Mouse (Mus musculus): Measurements from ENCODE around the gene Gm10643. TPM values are rescaled to one million over a fixed set of nuclear protein-coding genes. Genes with fewer than 3 reads are reported as not detected.

The Gm10643 gene
- total RNA-seq, 1 experiment: 1.7 TPM

- in situ Hi-C loops (cut with MboI; ENCODE audit: low sequenced_read_pairs in 2 of 2, unreplicated experiment in 2 of 2): loop anchor here in 1 of 2 experiments (10.0 kb wide), 1 partner anchor 339 kb away; no protein-coding TSS in a partner anchor
Measured at GRCm38 (mm10) chr8:84015833-84016232, 49.1 kb downstream of the Gm10643 start.

More at GRCm38 (mm10) chr8:84015833-84016232, 49.1 kb downstream of the Gm10643 start:
- TF ChIP-seq MAFK (IDR thresholded peaks at IDR 0.05; ENCODE audit: insufficient read depth, low read depth, low read length) (no peak), CHD2 (IDR thresholded peaks at IDR 0.05; ENCODE audit: low read depth, low read length) (no peak), ZC3H11A (IDR thresholded peaks at IDR 0.05; ENCODE audit: borderline replicate concordance, low read depth, low read length) (no peak), ZNF384 (IDR thresholded peaks at IDR 0.05; ENCODE audit: low read depth, low read length) (no peak), HCFC1 (IDR thresholded peaks at IDR 0.05; ENCODE audit: borderline replicate concordance, insufficient read depth, low read length) (no peak)
- H3K4me1 ChIP-seq (ENCODE audit: control insufficient read depth in 2 of 2, insufficient read depth in 2 of 2, low read length in 2 of 2, poor library complexity in 1 of 2): peaks cover 0 to 10% of the 10 kb centered on the region in 2 experiments; a peak in 3 of 4 replicates
- no peak for DNase-seq (ENCODE audit: low read depth, low spot score)
- H3K9ac ChIP-seq (ENCODE audit: insufficient read depth, low read depth, low read length, poor library complexity, severe bottlenecking): no peak overlapping the region
- H3K4me3 ChIP-seq (ENCODE audit: insufficient read depth in 1 of 2, low read depth in 1 of 2, low read length in 2 of 2, poor library complexity in 1 of 2, severe bottlenecking in 1 of 2): no peak overlapping the region
- H3K27ac ChIP-seq (ENCODE audit: insufficient read depth, low read depth, low read length, poor library complexity, severe bottlenecking): no peak overlapping the region
- H3K36me3 ChIP-seq (ENCODE audit: control insufficient read depth, insufficient read depth, low read length, poor library complexity, severe bottlenecking): no peaks in the 10 kb centered on the region
- no peaks in the 10 kb centered on the region for H3K9me3 ChIP-seq (ENCODE audit: control insufficient read depth, insufficient read depth, low read depth, low read length)

Other genes with a start within 250 kb of the Gm10643 start
- gene Adgrl1, start 165.0 kb downstream of the Gm10643 start, total RNA-seq (2012; rRNA removed): 119 and 213 TPM in 2 replicates
- gene Gm10644, start 109.9 kb downstream of the Gm10643 start, total RNA-seq (2012; rRNA removed): 1.8 and 3.1 TPM in 2 replicates
- gene Asf1b, start 109.6 kb downstream of the Gm10643 start, total RNA-seq (2012; rRNA removed): 30.3 and 43.3 TPM in 2 replicates
- 19.4 and 31.4 TPM in 2 replicates for gene Prkaca, start 92.1 kb downstream of the Gm10643 start, total RNA-seq (2012; rRNA removed)
- gene Samd1, start 67.5 kb downstream of the Gm10643 start, total RNA-seq (2012; rRNA removed): 125 and 191 TPM in 2 replicates
- gene 1700067K01Rik, start 63.6 kb downstream of the Gm10643 start, total RNA-seq (2012; rRNA removed): 1.2 and 1.8 TPM in 2 replicates
- gene 2210011C24Rik, start 53.0 kb downstream of the Gm10643 start, total RNA-seq (2012; rRNA removed): 4.6 and 9.1 TPM in 2 replicates
- gene Palm3, start 43.7 kb downstream of the Gm10643 start, total RNA-seq (2012; rRNA removed): 25.5 and 29.0 TPM in 2 replicates
- 0.89 and 3.6 TPM in 2 replicates for gene Il27ra, start 22.5 kb downstream of the Gm10643 start, total RNA-seq (2012; rRNA removed)
- 7.3 and 26.6 TPM in 2 replicates for gene Rln3, start 20.1 kb downstream of the Gm10643 start, total RNA-seq (2012; rRNA removed)
- gene Rfx1, start 1.7 kb upstream of the Gm10643 start, total RNA-seq (2012; rRNA removed): 16.2 and 22.3 TPM in 2 replicates
- gene Dcaf15, start 39.6 kb upstream of the Gm10643 start, total RNA-seq (2012; rRNA removed): 53.5 and 62.0 TPM in 2 replicates
- 1.5 and 2.0 TPM in 2 replicates for gene Podnl1, start 60.9 kb upstream of the Gm10643 start, total RNA-seq (2012; rRNA removed)
- 17.7 and 18.9 TPM in 2 replicates for gene Cc2d1a, start 82.8 kb upstream of the Gm10643 start, total RNA-seq (2012; rRNA removed)
- gene 4930432K21Rik, start 82.9 kb upstream of the Gm10643 start, total RNA-seq (2012; rRNA removed): 4.9 TPM in 2 replicates
- gene Nanos3, start 120.1 kb upstream of the Gm10643 start, total RNA-seq (2012; rRNA removed): 7.0 and 9.9 TPM in 2 replicates
- gene Zswim4, start 171.9 kb upstream of the Gm10643 start, total RNA-seq (2012; rRNA removed): 22.1 and 24.6 TPM in 2 replicates
- gene D8Ertd738e, start 184.6 kb upstream of the Gm10643 start, total RNA-seq (2012; rRNA removed): 148 and 181 TPM in 2 replicates
- 32.7 and 55.6 TPM in 2 replicates for gene Mri1, start 192.2 kb upstream of the Gm10643 start, total RNA-seq (2012; rRNA removed)
- gene Ccdc130, start 205.2 kb upstream of the Gm10643 start, total RNA-seq (2012; rRNA removed): 12.5 and 14.9 TPM in 2 replicates

All from ES-E14 (cell line).